Mouse (Mus musculus): ENCODE data around the gene Mmp14.
A peak's percentile ranks its signal among the peaks of the same experiment; 100 is the strongest.

The Mmp14 gene

DNA sequence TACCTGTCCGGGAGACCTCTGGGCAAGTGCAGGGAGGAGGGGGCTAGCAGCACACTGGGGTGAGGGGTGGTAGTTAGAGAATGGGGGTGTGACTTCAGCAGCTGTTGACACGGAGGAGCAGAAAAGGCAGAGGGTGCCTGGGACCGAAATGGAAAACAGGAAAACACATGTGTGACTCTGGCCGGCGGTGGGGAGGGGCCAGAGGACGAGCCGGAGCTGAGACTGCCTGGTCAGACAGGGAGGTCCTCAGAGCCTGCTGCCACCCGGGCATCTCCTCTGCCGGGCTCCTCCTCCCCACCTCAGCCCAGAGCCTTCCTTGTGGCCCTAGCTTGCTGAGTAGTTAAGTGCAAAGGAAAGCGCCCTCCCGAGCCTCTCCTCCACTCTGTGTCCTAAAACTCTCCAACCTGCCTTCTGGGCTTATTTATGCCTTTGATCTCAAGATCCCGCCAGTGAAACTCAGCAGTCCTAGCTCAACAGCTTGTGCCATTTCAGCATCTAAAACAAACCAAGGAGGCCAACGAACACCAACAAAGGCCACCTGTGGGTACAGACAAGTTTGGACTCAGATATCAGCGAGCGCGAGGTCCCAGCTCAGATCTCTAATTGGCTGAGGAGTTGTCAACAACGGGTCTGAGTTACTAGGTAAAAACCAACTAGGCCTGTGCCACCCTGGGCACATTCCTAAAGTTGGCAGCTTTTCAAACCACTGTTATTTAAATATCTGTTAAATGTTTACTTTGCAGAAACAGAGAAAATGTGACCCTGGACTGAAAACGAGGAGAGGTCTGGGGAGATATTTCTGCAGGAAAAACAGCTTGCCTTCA is 17.3 kb upstream of the Mmp14 start:
- DNase-seq (ENCODE audit: low spot score): peak; percentile 57

DNA sequence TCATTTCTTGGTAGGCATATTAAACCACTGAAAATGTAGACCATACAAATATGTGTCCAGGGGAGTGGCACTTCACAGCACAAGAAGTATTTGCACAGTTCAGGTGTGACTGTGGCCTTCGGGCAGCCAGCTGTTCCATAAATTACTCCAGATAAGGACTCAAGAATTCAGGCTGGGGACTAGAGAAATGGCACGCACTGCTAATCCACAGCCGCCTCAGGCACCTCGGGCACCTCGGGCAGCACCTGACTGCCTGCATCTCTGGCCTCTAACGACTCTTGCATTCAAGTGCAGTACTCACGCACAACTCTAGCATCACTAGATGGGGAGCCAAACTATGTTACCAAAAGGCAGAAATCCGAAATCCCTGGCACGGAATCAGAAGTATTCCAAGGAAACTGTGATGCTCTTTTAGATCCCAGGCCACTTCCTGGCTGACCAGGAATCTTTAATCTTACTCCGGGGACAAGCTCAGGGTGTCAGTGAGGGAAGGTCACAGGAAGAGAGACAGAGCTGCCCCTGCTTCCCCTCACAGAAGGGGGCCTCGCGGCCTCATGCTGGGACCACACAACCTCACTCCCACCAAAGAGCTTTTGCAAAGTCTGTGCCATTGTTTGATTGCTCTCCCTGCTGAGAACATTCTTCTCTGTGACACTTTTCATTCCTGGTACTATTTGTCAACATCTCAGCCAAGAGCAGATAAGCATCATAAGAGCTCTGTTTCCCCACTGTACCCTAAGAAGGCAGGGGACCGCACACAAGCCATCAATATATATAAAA is 16.0 kb upstream of the Mmp14 start:
- no peak for DNase-seq (ENCODE audit: low spot score)

DNA sequence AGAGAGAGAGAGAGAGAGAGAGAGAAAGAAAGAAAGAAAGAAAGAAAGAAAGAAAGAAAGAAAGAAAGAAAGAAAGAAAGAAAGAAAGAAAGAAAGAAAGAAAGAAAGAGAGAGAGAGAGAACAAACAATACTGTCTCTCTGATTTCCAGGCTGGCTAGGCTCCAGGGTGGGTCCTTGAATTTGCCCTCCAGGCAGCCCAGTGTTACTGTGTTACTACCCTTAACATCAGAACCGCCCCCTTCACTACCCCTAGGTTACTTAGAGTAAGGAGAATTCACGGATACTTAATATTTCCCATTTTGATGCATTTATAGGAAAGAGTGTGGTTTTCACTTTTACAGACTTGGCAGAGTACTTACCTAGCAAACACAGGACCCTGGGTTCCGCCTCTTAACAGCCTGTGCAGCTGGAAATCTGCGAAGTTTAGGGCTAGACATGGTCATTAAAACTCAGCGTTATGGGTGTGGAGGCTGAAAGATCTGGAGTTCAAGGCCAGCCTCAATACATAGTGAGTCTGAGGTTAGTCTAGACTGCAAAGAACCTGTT is 15.1 kb upstream of the Mmp14 start:
- DNase-seq (ENCODE audit: low spot score): no peak

DNA sequence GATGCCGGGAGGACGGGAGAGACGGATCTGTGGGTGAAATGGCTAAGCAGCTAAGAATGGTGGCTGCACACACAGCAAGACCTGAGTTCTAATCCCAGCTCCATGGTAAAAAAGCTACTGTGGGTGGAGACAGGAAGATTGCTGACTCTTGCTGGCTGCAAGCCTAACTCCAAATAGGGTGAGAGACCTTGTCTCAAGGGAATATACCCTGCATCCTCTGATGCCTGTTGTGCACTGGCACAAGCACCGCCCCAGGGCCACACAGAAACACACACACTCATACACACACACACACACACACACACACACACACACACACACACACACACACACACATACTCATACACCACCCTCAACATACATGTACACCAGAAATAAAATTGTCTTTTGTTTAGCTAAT is 14.6 kb upstream of the Mmp14 start:
- DNase-seq (ENCODE audit: low spot score): no peak

DNA sequence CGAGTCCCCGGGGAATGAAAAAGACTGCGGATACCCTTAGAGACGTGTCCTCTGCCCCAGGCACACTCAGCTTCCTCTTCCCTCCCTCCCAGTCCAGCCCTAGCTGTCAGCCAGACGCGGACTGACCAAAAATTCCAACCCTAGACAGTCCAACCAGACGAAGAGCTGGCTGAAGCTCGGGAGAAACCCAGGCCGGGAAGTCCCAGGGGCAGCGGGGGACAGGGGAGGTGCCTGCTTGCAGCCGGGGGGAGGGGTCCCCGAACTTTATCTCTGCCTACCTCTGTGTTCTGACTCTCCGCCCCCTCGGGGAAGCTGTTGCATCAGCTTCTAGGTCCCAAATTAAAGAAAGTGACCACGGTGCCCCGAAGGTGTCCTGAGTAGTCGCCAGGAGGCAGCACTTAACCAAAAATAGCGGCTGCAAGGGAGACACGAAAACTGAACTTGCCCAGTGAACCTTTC is 13.8 kb upstream of the Mmp14 start, which contains the start of gene Slc7a7:
TSS of gene Slc7a7 (minus strand) at position 158 of the 459 bp plus-strand sequence.
- DNase-seq (ENCODE audit: low spot score): no peak

DNA sequence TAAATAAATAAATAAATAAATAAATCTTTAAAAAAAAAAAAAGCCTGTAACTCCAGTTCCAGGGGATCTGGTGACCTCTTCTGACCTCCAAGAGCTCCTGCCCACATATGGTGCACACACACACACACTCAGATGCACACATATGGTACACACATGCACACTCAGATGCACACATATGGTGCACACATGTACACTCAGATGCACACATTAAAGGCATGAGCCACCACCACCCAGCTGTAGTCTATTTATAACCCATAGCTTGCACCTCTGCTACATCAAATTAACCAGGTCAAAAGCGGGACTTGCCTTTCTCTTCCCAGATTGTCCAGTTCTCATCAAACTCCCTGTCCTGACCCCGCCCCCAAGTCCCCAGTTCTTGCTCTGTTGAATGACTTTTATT is 10.4 kb upstream of the Mmp14 start:
- no peak for DNase-seq (ENCODE audit: low spot score)

DNA sequence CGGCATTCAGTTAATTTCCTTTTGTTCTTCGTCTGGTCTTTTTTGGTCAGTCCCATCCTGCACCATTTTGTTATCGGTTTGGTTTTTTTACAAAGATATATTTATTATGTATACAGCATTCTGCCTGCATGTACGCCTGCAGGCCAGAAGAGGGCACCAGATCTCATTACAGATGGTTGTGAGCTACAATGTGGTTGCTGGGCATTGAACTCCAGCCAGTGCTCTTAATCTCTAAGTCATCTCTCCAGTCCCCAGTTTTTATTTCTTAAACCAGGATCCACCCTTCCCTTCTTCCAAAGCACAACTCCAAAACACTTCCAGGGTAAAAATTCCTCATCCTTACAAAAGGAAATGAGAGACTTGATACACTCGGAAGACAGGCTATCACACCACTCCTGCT is 8.0 kb upstream of the Mmp14 start:
- DNase-seq (ENCODE audit: low spot score): no peak

DNA sequence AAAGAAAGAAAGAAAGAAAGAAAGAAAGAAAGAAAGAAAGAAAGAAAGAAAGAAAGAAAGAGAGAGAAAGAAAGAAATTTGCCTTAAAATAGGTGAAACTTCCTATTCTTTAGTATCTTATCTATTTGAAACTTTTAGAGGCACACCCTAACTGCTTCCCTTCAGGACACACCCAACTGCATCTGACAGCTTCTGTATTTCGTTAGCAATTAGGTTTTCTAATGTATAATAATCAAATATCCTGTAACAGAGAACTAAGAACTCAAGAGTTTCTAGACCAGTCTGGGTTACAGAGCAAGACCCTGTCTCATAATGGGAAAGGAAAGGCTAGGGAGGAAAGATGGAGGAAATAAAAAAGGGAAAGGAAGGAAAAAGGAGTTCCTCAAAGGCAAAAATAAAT is 6.8 kb upstream of the Mmp14 start:
- no peak for DNase-seq (ENCODE audit: low spot score)

DNA sequence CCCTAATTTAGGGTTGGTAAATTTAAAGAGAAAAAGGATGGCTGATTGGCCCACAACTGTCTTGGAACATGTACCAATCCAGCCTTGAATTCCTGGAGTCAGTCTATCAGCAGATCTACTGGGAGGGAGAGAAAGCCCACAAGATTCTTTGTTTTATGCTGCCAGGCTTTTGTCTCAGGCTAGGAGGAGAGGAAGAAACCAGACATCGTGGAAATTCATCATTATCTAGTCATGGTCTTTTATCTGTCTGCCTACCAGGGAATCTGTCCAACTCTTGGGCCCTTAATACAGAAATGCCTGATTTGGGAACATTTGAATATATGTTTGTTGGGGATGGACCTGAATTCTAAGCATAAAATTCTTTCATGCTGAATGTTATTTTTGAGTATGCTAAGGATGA is 5.9 kb upstream of the Mmp14 start:
- DNase-seq (ENCODE audit: low spot score): no peak

DNA sequence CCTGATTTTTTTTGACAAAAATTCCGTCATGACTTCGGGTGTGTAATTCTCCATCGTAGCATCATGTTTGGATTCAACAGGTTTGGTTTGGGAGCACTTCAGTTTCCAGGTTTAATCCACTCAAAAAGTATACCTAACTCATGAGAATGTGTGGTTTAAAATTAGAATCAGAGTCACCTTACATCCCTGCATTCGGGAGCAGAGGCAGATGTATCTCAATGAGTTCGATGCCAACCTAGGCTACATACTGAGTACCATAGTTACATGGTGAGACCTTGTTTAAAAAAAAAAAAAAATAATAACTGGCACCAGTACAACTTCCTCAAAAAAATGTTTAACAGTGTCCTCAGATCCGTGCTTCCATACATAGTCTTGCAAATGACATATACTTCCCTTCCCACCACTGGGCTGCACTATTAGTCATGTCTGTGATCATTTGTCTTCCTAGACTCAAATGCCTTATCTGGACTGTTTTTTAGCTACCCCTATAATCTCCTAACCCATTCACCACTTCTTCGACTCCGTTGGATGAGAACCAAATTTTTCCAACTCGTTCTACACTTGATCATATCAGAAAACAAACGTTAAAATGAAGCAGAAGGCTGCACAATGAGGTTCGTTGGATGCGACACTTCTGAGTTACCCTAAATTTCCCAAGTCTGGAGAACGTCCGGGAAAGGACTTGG is 5.3 kb upstream of the Mmp14 start:
- peak; percentile 25 for DNase-seq (ENCODE audit: low spot score)

DNA sequence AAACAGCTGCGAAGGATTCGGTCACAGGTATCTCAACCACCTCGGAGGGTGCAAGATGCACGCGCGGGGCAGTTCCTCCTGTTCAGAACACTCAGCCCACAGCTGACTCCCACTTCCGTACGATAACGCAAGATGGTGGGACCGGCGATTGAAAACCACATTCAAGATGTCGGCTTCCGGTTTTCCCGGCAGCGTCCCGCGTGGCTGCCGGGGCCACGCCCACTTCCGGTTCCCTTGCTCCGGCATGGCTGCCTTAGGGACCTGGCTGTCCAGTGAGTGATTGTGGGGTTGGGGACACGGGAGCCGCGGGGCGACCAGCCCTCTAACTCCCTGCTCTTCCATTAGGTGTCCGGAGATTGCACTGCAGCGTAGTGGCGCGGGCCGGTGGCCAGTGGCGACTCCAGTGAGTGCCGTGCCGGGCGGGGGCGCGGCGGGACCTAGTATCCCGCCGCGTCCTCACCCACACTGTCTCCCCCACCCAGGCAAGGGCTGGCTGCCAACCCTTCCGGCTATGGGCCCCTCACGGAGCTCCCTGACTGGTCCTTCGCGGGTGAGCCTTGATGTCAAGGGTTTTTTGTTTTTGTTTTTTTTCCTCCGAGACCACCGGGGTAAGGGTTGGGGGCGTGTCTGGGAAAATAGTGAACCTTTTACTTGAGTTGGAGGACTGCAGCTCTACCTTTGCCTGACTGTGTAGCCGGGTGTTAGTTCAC is 4.6 kb upstream of the Mmp14 start, which contains the start of gene Mrpl52:
TSS of gene Mrpl52 (plus strand) at position 221 of the 710 bp plus-strand sequence.
- peak; percentile 92 for DNase-seq (ENCODE audit: low spot score)

DNA sequence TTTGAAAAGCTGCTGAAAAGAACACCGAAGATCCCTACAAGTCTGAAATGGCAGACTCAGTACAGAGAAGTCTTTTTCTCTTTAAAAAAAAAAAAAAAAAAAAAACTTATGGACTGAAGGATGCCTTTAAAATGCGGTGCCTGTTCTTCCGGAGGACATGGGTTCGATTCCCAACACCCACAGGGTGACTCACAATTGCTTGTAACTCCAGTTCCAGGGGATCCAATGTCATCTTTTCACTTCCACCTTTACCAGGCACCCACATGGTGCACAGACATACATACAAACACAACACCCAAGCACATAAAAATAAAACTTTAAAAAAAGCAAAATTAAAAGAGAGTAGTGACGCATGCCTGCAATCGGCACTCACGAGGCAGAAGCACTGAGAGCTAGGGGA is 3.7 kb upstream of the Mmp14 start:
- no peak for DNase-seq (ENCODE audit: low spot score)

DNA sequence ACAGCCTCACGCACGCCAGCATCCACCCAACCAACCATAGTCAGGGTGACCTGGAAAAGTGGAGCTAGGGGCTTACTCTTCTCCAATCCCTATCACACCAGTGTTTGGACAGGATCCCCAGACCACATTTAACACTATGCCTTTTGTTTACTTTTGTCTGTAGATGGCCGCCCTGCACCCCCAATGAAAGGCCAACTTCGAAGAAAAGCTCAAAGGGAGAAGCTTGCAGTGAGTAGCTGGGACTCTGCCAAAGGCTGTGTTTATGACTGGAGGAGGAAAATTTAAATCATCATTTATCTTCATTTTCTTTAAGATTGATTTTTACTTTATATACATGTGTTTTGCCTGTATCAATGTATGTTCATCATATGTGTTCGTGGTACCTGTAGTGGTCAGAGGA is 3.0 kb upstream of the Mmp14 start:
- no peak for DNase-seq (ENCODE audit: low spot score)

DNA sequence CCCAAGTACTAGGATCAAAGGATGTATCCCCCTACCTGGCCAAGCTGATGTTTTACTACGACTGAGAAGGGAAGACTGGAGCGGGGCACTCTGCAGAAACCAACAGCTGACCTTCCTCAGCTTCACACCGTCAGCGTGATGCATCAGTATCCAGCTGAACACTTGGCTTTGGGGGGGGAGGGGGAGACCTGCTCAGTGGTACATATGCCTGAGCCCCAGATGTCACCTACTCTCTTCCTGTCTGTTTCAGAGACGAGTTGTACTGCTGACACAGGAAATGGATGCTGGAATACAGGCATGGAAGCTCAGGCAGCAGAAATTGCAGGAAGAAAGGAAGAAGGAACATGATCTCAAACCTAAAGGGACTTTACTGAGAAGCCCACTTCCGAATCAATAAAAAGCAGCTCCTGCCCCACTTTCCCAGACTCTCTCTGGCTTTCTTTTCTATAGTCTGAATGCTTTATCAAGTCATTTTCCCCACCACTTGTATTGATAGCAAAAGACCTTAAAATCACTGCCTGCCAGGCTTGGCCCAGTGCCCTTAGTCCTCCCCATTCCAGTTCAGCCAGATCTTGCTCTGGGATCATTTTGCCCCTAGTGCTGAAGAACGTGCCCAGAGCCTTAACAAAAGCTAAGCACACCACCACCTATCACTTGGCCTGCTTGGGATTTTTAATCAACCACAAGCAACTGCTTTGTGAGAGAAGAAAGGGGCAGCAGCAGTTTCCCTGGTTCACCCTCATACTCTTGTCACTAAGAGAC is 1.9 kb upstream of the Mmp14 start:
- DNase-seq (ENCODE audit: low spot score): no peak

DNA sequence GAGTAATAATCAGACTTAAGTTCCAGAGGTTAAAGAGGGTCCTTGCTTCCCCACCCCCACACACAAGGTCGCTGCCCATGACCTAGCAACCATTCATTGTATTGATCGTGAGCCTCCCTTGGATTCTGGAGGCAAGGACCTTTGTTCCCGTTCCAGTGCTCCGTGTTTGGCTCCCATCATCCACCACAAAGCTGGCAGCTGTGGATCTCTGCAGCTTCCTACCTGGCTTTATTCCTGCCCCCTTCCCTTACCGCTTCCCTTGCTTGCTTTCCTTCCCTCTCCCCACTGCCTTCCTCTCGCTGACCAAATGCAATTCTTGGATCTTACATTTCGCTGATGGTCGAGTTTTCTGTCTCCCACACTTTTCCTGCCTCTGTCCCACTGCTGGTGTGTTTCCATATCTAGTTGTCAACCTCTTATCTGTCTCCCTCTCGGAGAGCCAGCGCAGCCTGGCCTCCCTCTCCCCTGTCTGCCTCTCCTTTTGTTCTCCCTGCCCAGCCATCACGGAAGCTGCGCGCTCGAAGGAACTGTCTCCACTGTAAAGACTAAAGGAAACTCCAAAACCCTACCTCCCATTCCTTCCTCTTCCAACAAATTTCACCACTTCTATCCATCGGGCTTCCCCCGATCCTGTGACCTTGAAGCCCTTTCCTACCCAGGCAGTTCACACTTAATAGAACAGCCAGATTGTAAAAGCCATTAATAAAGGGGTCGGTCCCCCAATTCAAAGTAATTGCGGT is 836 bp upstream of the Mmp14 start:
- DNase-seq (ENCODE audit: low spot score): no peak

DNA sequence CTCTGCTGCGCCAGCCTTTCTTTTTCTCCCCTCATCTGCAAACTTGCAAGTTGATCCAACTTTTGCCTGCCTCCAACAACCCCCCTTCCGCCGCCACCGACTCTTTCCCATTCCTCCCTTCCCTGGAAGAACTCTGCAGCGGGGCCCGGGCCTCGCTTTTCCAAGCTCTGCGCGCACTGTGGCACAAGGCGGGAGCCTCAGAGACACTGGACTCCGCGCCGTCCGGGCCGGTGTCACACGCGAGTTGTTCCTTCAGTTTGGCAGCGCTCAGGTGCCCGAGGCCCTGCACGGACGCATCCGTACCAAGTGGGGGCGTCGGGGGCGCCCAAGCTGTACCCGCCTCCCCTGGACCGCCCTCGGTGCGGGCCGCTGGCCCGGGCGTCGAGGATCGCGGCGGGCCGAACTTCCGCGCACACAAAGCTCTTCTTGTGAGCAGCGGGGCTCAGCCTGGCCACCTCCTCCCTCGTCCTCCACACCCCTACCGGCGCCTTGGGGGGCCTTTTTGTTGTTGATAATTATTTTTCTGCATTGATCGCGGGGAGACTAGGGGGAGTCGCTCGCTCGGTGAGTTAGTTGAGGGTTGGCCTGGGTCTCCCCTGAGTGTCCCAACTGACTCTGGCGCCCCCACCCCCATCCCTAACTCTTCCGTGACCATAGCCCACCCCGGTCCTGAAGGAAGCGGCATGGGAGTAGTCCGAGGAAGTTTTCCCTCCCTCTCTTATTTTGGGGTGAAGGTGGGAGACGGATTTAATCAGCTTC is 845 bp downstream of the Mmp14 start:
- no peak for DNase-seq (ENCODE audit: low spot score)

DNA sequence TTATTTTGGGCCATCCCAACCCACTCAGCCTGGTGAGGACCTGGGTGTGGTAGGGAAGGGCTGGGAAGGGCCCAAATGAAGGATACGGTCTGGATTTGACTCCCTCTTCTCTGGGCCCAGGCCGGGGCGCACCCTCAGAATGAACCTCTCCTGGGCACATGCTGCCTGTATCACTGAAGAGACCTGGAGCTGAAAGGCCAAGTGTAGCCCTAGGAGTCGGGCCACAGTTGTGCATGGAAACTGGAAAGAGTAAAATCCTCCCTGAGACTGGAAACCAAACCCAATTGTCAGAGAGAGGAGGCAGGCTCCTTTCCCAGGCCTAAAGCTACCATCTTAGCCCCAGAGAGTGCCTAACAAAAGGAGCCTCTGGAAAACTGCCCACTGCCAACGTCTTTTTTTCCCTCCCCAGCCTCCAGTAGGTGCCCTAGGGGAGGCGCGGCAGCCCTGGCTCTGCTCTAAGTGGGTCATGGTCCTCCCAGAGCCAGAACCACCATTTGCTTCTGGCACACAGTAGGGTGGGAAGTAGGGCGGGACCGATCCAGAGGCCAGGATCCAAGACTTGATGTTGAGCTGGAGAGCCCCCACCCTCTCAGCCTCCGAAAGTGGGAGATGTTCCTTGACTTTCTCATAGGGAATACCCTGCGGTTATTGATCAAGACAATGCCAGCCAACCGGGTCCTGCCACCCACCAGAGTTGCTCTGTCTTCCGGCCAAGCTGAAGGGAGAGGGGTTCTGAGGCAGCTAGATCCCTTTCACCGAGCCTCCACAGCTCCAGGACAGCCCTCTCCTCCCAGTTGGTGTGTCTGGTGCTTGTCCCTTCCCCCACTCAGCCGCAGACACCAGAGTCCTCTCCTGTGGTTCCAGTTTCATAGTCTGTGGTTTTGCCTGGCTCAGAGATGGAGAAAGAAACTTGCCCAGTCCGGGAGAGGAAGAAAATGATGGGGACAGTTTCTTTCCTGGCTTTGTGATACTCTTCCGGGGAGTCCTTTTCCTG is 1.7 kb downstream of the Mmp14 start:
- no peak for DNase-seq (ENCODE audit: low spot score)

DNA sequence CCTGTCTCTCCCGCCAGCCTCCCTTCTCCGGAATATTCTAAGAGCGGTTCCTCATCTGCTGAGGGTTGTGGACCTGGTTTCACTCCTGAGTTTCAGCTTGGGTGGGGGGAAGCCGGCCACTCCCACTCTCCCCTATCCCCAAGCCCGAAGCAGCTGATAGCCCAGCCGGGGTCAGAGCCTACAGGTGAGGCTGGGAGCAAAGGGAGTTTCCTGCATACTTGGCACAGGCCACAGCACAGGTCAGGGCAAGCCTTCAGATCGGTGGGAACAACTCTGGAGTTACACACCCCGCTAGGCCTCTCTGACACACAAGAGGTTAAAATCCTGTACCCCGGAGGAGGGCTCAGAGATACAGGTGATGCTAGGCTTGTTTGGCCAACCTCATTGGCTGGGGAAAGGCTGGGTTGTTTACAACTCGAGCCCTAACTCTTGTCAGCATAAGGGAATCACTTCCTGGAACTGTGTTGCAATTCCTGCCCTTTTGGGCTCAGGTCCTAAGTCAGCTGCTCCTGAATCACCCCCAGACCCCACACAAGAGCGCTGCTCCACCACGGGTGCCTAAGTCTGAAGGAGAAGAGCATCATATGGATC is 2.6 kb downstream of the Mmp14 start:
- no peak for DNase-seq (ENCODE audit: low spot score)

All from MN1 (cell line).